Mouse (Mus musculus) heart, postnatal 36 days (tissue): Measurements from ENCODE around the gene Tmem156. TPM values are rescaled to one million over a fixed set of nuclear protein-coding genes. Genes with fewer than 3 reads are reported as not detected.

Experiments used
- DNase-seq, 2 experiments: peaks; one replicate each; pipeline ENCODE4 v3.0.0; 2021 to 2022
- intact Hi-C: fragments of 180-260 bp; cut with DNase I; formaldehyde crosslinking; loops from one replicate; pipeline ENCODE4 v1.15.1; 2025
- total RNA-seq, 2 experiments: library from RNA; stranded (reverse); gene quantifications; 2 replicates each; pipeline ENCODE4 v1.2.3; 2021

Gene Tmem156
- total RNA-seq, 2 experiments from 2014 or later = 0.30 TPM; not detected in 1

- no peak for DNase-seq
- intact Hi-C loops = no loop called here
These were observed 34.3 kb downstream of the Tmem156 start for GRCm38 (mm10) chr5:65057596-65057995.

DNA sequence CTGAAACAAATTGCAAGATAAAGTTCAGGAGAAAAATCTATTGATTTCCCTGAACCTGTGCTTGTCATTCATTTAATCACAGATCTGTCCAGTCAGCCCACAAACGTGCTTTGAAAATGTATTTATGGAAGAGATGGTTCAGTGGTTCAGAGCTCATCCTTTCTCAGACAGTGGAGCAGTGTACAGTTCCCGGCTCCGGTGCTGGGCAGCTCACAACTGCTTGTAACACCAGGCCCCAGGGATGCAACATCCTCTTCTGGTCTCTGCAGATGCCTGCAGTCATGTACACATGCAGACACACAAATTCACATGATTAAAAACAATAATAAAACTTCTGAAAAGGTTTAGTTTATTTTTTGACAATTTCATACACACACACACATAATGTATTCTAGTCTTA is 40.4 kb downstream of the Tmem156 start:
- intact Hi-C loops = no loop called here

DNA sequence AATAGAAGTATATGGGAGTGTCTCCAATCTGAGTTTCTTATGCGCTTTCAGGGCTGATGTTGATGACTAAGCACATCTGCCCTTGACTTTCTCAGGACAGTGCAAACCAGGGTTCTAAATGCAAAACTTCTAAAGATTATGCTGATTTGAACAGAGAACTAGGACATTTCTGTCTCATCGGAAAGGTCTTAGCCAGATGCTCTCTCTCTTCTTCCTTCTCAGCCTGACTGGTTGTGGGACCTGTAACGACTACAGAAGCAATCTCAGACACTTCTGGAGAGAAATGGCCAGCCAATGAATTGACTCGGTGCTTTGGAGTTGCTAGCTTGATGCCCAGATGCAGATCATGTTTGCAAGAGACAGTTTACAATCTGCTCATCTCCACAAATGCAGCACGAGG is 42.1 kb downstream of the Tmem156 start:
- intact Hi-C loops = no loop called here
- no peak for DNase-seq

More for the DNA sequence above, 40.4 kb downstream of the Tmem156 start:
- DNase-seq = no peak

GRCm38 (mm10) chr5:65047285-65047855 is 44.6 kb downstream of the Tmem156 start:
- intact Hi-C loops = no loop called here
- DNase-seq = no peak

- intact Hi-C loops = no loop called here
- DNase-seq = no peak
These were observed 45.3 kb downstream of the Tmem156 start for GRCm38 (mm10) chr5:65046442-65047284.

DNA sequence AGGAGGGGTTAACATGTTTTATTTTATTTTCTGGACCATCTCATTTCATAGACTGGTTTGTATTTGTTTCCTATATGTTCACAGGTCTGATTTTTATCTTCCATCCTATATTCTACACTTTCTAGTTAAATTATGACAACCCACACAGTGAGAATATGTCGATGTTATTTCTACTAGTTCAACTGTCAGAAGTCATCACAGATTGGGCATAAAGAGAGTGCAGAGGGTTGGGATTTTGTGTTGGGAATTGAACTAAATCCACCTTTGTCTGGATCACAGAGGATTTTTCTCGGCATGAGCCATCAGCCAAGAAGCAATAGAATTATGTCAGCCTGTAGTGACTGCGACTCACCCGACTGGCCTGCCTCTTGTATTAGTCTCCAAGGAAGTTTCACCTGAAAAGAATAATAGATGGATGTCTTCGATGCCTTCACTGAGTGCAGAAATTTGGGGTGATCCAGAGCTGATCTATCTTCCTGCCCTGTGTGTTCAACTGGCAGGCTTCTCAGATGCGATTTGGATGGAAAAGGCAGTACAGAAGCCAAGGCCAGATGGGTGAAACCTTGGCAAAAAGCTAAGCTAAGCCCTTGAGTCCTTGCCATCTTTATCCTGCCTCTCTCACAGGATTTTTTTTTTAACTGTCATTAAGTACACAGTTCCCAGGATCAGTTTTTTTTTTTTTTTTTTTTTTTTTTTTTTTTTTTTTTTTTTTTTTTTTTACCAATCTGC is 46.1 kb downstream of the Tmem156 start:
- no peak for DNase-seq
- intact Hi-C loops = no loop called here

DNA sequence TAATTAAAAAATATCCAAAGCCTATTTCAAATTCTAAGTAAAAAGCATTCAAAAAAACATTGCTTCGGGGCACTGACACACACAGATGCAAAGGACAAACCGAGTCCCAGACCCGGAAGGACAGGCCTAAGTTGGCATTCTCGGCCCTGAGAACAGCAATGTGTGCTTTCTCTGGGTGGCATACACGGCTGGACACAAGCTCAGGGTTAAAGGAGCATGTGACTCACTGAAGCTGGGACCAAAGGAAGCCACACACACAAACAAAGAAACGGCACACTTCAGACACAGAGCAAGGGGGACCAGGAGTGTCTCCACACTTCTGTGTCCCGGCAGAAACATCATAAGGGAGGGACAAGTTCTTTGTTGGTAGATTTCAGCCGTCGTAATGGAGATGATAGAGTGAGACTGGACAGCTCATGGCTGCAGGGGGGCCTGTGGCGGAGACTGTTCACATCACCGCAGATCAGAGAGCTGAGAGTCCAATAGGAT is 48.5 kb downstream of the Tmem156 start:
- DNase-seq = no peak
- intact Hi-C loops = no loop called here

GRCm38 (mm10) chr5:65040463-65040862 is 51.5 kb downstream of the Tmem156 start:
- intact Hi-C loops = no loop called here
- DNase-seq = peak in 1 of 2 experiments; percentile 24

DNA sequence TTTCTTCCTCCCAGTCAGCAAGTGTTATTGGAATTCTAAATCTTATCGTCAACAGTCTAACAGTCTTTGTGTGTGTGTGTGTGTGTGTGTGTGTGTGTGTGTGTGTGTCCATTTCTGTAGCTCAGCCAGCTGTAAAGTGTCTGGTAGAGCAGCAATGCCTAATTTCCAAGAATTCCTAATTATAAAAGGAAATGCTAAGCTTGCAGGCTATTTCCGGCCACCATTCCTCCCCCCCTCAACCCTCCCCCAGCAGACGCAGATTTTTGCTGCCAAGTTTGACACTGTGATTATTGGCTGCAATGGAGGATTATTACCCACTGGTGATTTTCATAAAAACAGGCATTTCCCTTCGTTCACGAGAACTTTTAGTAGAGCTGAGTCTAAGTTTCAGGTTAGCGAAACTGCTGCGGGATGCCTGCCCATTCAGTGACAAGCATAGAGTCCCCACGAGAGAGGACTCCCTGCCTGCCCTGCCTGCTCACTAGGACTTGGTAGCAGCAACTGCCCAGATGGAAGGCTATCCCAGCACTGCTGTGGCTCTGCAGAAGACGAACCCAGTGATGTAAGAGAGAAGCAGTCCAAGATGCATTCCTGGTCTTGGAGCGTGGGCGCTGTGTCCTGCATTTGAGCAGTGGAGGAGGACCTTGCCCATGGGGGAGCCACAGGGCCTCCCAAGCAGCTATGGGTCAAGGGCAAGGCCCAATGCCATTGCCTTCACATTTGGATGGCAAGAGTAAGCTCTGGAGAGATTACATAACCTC is 52.9 kb downstream of the Tmem156 start:
- intact Hi-C loops = loop anchor here (10.0 kb wide), 1 partner anchor 116 kb away; no protein-coding TSS in a partner anchor
- DNase-seq = peak; percentile 29 to 45

DNA sequence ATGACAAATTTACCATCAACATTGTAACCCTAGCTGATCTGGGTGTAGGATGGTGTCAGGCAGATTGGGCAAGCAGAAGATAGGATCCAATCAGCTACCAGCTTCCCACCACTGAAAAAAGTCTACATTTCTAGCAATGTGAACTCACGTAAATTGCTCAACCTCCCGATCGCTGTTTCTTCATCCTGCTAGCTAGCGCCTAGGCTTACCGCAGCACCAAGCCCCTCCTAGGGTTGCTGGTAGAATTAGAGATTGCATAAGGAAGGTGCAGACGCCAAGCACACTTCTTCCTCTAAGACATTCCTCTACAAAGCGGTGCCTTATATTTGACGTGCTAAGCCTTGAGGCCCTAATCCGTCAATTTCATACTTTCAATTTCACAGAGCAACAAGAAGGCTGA is 53.6 kb downstream of the Tmem156 start:
- intact Hi-C loops = loop anchor here (10.0 kb wide), 1 partner anchor 116 kb away; no protein-coding TSS in a partner anchor
- no peak for DNase-seq

DNA sequence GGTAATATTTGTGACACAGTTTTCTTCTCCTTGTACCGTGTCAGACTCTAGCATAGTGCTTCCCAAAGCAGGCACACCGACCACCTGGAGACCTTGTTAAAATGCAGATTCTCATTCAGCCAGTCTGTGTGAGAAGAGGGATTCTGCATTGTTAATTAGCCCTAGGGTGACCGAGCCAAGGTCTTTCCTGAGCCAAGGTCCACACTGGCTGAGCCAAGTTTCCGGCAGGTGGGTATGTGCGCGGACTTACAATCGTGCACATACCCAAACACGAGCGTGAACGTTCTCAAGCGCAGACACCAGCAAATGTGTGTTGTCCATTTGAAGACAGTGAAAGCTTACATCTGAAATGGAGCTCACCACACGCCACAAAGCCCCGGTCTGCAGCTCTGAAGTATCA is 55.3 kb downstream of the Tmem156 start:
- intact Hi-C loops = loop anchor here (10.0 kb wide), 1 partner anchor 118 kb away; no protein-coding TSS in a partner anchor
- peak in 1 of 2 experiments; percentile 35 for DNase-seq

DNA sequence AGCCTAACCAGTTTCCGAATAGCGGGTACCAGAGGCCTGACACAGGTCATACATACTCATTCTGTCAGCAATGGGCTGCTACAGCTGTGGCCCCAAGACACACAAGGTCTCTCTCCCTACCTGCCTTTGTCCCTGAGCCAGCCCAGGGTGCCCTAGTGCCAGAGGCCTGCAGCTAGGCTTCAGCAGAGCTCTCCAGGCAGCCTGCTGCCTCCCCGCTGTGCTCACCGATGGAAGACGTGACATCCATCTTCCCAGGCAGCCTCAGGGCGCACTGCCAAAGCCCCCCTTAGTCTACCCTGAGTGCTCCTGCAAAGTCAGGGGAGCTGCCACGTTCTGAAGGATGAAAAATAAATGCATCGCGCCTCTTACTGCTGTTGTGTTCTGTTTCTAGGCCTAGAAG is 63.9 kb downstream of the Tmem156 start:
- intact Hi-C loops = no loop called here
- DNase-seq = no peak

DNA sequence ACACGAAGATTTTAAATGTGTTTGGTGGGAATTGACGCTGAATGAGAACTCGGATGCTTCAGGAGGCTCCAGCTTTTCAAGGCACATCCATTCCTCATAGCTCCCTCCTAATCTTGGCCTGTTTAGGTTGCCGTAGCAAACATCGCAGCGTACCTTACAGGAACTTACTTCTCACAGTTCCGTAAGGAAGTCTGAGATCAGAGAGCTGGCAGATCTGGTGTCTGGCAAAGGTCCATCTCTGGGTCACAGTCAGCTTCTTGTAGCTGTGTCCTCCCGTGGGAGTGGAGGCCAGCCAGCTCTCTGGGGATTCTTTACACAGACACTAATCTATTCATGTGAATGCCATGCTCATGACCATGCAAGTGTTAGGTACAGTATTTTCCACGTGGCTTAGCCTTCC is 65.2 kb downstream of the Tmem156 start:
- no peak for DNase-seq
- intact Hi-C loops = no loop called here

DNA sequence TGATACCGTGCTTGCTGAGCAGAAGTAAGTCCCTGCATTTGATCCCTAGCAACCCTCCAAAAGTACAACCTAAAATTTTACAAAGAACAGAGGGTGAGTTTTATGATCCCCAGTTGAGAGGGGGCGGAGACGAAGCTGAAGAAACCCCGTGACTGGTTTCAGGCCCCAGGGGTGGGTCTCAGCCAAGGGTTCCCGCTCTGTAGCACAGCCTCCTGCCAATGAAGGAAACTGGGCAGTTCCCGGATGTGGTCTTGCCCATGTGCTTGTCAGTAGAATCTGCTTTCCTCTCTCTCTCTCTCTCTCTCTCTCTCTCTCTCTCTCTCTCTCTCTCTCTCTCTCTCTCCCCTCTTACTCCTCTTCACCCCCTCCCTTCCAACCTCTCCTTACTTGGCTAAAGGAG is 66.0 kb downstream of the Tmem156 start:
- intact Hi-C loops = no loop called here
- DNase-seq = no peak

- intact Hi-C loops = no loop called here
- no peak for DNase-seq
These were observed 67.3 kb downstream of the Tmem156 start for GRCm38 (mm10) chr5:65024641-65025040.

DNA sequence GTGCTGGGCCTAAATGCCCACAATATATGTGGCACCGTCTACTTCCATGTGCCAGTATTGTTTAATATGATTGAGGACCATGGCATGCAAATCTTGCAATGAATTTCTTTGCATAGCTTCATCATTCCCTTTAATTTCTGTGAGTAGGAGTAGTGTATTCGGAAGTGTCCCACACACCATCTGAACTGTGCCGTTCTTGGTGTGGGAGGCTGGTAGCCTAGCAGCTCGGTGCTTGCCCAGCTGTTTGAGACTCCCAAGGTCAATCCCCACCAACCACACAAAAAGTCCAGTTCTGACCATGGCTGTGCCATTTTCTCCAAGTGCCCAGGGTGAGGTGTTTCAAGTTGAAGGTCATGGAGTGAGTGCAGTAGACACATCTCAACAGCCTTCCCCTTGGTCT is 69.9 kb downstream of the Tmem156 start:
- intact Hi-C loops = no loop called here
- DNase-seq = no peak

GRCm38 (mm10) chr5:65019823-65020222 is 72.1 kb downstream of the Tmem156 start:
- no peak for DNase-seq
- intact Hi-C loops = no loop called here

- intact Hi-C loops = no loop called here
- no peak for DNase-seq
These were observed 72.8 kb downstream of the Tmem156 start for GRCm38 (mm10) chr5:65019109-65019508.

- intact Hi-C loops = no loop called here
- DNase-seq = no peak
These were observed 76.4 kb downstream of the Tmem156 start for GRCm38 (mm10) chr5:65015508-65015907.

DNA sequence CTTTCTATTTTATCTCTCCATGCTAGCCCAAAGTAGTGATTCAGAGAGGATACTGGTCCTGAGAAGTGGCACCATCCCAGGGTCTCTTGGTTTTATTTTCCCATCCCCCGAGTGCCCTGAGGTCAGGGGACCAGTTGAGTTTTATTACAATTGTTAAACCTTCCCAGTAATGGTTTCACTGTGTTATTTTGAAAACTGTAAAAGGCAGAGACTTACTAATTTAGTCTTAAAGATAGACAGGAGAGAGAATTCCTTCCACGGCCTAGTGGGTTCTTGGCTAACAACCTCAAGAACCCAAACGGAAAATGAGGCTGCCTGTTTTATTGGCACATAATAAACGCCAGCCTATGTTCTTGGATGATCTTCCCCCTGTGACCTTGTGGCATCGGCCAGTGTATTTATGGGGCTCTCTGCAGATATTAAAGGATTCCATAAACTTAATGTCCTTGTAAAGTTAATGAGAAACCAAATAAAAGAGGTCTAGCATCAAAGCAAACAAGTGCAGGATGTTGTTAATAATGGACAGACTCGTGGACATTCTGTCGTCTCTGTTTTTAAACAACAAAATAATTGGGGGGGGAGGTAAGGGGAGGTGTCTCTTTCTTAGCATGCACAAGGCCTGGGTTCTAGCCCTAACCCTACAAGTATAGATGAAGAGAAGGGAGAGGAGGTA is 79.9 kb downstream of the Tmem156 start:
- intact Hi-C loops = no loop called here
- no peak for DNase-seq
